Mouse (Mus musculus) CD4-positive helper T cell, adult 2 months (primary cell): Measurements from ENCODE around the gene Pecr.

ENCODE experiments used
- DNase-seq: peaks from one replicate; pipeline ENCODE4 v3.0.0-alpha.2; 2012; ENCODE audit warnings: low read depth, missing footprints, low spot score

Gene Pecr

GRCm38 (mm10) chr1:72283992-72284485, at the start of gene Pecr, which contains the start of gene Tmem169:
TSS of gene Pecr (minus strand) at chr1:72284314.
TSS of gene Tmem169 (plus strand) at chr1:72284369.
- DNase-seq: peak; percentile 88

- DNase-seq: no peak
Measured at GRCm38 (mm10) chr1:72326162-72326821, 42.2 kb upstream of the Pecr start.

GRCm38 (mm10) chr1:72323248-72323647, 39.1 kb upstream of the Pecr start:
- no peak for DNase-seq

GRCm38 (mm10) chr1:72320759-72321158, 36.6 kb upstream of the Pecr start:
- no peak for DNase-seq

- DNase-seq: no peak
Measured at GRCm38 (mm10) chr1:72316901-72317300, 32.8 kb upstream of the Pecr start.

- no peak for DNase-seq
Measured at GRCm38 (mm10) chr1:72316409-72316808, 32.3 kb upstream of the Pecr start.

GRCm38 (mm10) chr1:72315447-72315846, 31.3 kb upstream of the Pecr start:
- no peak for DNase-seq

- peak; percentile 47 for DNase-seq
Measured at GRCm38 (mm10) chr1:72313399-72314039, 29.4 kb upstream of the Pecr start.

GRCm38 (mm10) chr1:72312701-72313398, 28.7 kb upstream of the Pecr start:
- no peak for DNase-seq

GRCm38 (mm10) chr1:72309744-72310424, 25.8 kb upstream of the Pecr start:
- DNase-seq: no peak

- no peak for DNase-seq
Measured at GRCm38 (mm10) chr1:72308919-72309318, 24.8 kb upstream of the Pecr start.

GRCm38 (mm10) chr1:72307317-72307798, 23.2 kb upstream of the Pecr start, which contains the start of gene Xrcc5:
TSS of gene Xrcc5 (plus strand) at chr1:72307421.
- DNase-seq: peak; percentile 94

GRCm38 (mm10) chr1:72306679-72307181, 22.6 kb upstream of the Pecr start:
- no peak for DNase-seq

GRCm38 (mm10) chr1:72306241-72306640, 22.1 kb upstream of the Pecr start:
- DNase-seq: no peak

- DNase-seq: no peak
Measured at GRCm38 (mm10) chr1:72301845-72302244, 17.7 kb upstream of the Pecr start.

GRCm38 (mm10) chr1:72295746-72296145, 11.6 kb upstream of the Pecr start:
- DNase-seq: no peak

GRCm38 (mm10) chr1:72293869-72294663, 10.0 kb upstream of the Pecr start:
- no peak for DNase-seq

GRCm38 (mm10) chr1:72291925-72292324, 7.8 kb upstream of the Pecr start:
- no peak for DNase-seq

GRCm38 (mm10) chr1:72291421-72291820, 7.3 kb upstream of the Pecr start:
- no peak for DNase-seq

- DNase-seq: no peak
Measured at GRCm38 (mm10) chr1:72290896-72291295, 6.8 kb upstream of the Pecr start.
